28 mouse cellular contexts compared by ENCODE assay signal in genomic region chr15:27693235-27693634, GRCm38 (mm10).
"Had no signal": no experiment of that assay in that cellular context is flagged by ENCODE, and none has a peak within 500 bp of the region (broad histone marks: within the 10 kb centered on the region; RNA-seq: fewer than 3 reads in every experiment).

No protein-coding gene starts in this region.

- H3K9ac ChIP-seq: heart, embryonic 13.5 days; heart, embryonic 15.5 days; hindbrain, embryonic 12.5 days; hindbrain, embryonic 14.5 days; kidney, embryonic 15.5 days; limb, embryonic 13.5 days; limb, embryonic 15.5 days; liver, embryonic 12.5 days; liver, embryonic 14.5 days had no signal

- H3K4me1 ChIP-seq: heart, embryonic 15.5 days; hindbrain, embryonic 10.5 days; hindbrain, embryonic 12.5 days; limb, embryonic 13.5 days; limb, embryonic 15.5 days; liver, embryonic 12.5 days had no signal

- DNase-seq: gastrocnemius, adult 2 months; gastrocnemius, postnatal 10 days; gastrocnemius, postnatal 25 days; heart, adult 11 months; heart, adult 2 months; heart, postnatal 14 days; heart, postnatal 36 days; kidney, adult 11 months; kidney, adult 2 months; kidney, adult 9 months; kidney, postnatal 14 days; kidney, postnatal 36 days; layer of hippocampus, adult 9-11 months; layer of hippocampus, postnatal 36 days; left cerebral cortex, postnatal 4 days had no signal

- H3K4me3 ChIP-seq: gastrocnemius, adult 2 months; heart, adult 2 months; heart, embryonic 13.5 days; heart, embryonic 15.5 days; hindbrain, embryonic 10.5 days; hindbrain, embryonic 12.5 days; kidney, embryonic 15.5 days; limb, embryonic 13.5 days; limb, embryonic 15.5 days; liver, embryonic 12.5 days had no signal

- H3K9me3 ChIP-seq: heart, embryonic 13.5 days; heart, embryonic 15.5 days; hindbrain, embryonic 10.5 days; hindbrain, embryonic 12.5 days; kidney, embryonic 15.5 days; limb, embryonic 13.5 days; limb, embryonic 15.5 days; liver, embryonic 12.5 days had no signal

- H3K36me3 ChIP-seq: heart, embryonic 13.5 days; heart, embryonic 15.5 days; hindbrain, embryonic 10.5 days; hindbrain, embryonic 12.5 days; kidney, embryonic 15.5 days; limb, embryonic 13.5 days; limb, embryonic 15.5 days; liver, embryonic 12.5 days had no signal

- H3K27me3 ChIP-seq: heart, embryonic 15.5 days; hindbrain, embryonic 12.5 days; kidney, embryonic 15.5 days; limb, embryonic 13.5 days; limb, embryonic 15.5 days; liver, embryonic 12.5 days had no signal

- ATAC-seq: hindbrain, postnatal 0 days; intestine, embryonic 16.5 days; liver, embryonic 12.5 days had no signal

- H3K27ac ChIP-seq: gastrocnemius, adult 2 months; heart, adult 2 months; heart, embryonic 13.5 days; heart, embryonic 15.5 days; hindbrain, embryonic 10.5 days; hindbrain, embryonic 12.5 days; hindbrain, embryonic 14.5 days; hindbrain, postnatal 0 days; kidney, embryonic 15.5 days; kidney, postnatal 0 days; limb, embryonic 13.5 days; limb, embryonic 15.5 days; liver, embryonic 12.5 days; liver, embryonic 14.5 days had no signal
